Mouse (Mus musculus) small intestine, adult 2 months (tissue): ENCODE data around the gene Lrp5.

Experiments
- CTCF ChIP-seq: fragments of 200-500 bp; IDR thresholded peaks from 2 replicates; pipeline ENCODE4 v1.5.1; 2012; ENCODE audit warnings: low read depth, mild to moderate bottlenecking, control low read depth, inconsistent platforms, low read length, moderate library complexity, mixed read lengths; ENCODE audit not compliant: insufficient replicate concordance, insufficient read length; ENCODE audit errors: extremely low read depth
- POLR2A ChIP-seq: fragments of 200-500 bp; IDR thresholded peaks from 2 replicates; pipeline ENCODE4 v1.6.1; 2012; ENCODE audit warnings: low read depth, mild to moderate bottlenecking, control low read depth, inconsistent platforms, low read length, moderate library complexity

- no peak for TF ChIP-seq POLR2A
- TF ChIP-seq CTCF: peak; percentile 82; the same call in 1 of the 2 replicates
These were observed 13.4 kb upstream of the Lrp5 start for GRCm38 (mm10) chr19:3699508-3700438.
